Mouse (Mus musculus) testis, postnatal 10 days (tissue): Measurements from ENCODE around the gene Rfk.

Experiments used
- DNase-seq: peaks from one replicate; pipeline ENCODE4 v3.0.0; 2021; ENCODE audit warnings: low spot score

The Rfk gene

DNA sequence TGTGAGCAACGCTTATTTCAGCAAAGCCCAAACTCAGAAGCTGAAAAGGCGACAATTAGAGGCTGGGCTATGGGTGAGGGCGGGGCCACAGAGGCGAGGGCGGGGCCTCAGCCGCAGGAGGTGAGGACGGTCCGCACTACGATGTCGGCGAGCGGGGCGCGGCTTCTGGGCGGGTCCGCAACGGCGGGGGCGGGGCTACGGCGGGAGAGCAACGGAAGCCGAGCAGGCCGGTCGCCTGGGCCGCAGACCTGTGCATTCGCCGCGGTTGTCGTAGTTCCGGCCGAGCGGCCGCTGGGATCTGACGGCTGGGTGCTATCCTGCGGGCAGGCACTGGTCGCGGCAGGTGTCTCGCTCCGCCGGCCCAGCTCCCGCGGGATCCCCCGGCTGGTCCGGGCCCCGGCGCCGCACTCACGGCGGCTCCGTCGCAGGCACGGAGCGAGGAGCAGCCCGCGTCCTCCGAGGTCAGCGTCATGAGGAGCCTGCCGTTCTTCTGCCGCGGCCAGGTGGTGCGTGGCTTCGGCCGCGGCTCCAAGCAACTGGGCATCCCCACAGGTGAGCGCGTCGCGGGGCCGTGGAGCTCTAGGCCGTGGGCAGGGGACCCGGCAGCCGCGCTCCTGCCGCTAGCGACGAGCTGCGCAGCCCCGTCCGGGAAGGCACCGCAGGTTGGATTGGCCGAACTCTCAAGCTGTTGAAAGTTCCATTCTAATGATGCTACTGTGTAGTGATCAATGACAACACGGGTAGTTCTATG lies at the start of gene Rfk:
Rfk (plus strand) TSS at position 203 of the 751 bp plus-strand sequence.
- DNase-seq: peak; percentile 98

- no peak for DNase-seq
Observed at GRCm38 (mm10) chr19:17344881-17345280, 49.0 kb upstream of the Rfk start.

DNA sequence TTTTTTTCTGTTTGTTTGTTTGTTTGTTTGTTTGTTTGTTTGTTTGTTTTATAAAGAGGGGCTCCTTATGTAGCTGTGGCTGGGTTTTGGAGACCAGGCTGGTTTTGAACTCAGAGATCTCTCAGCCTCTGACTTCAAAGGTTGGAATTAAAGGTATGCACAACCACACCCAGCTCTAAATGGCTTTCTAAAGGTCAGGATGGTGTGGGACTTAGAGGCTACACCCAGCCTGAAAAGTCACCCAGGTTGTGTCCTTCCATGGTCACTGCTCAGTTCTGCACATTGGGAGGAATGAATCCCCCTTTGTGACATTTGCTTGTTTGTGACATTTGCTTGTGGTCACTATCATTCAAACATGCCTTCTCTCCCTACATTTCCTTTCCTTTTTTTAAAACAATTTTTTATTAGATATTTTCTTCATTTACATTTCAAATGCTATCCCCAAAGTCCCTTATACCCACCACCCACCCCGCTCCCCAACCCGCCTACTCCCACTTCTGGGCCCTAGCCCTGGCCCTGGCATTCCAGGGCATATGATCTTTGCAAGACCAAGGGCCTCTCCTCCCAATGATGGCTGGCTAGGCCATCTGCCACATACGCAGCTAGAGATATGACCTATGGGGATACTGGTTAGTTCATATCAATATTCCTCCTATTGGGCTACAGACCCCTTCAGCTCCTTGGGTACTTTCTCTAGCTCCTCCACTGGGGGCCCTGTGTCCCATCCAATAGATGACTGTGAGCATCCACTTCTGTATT lies 46.9 kb upstream of the Rfk start:
- no peak for DNase-seq

- no peak for DNase-seq
Observed at GRCm38 (mm10) chr19:17347852-17348251, 46.0 kb upstream of the Rfk start.

DNA sequence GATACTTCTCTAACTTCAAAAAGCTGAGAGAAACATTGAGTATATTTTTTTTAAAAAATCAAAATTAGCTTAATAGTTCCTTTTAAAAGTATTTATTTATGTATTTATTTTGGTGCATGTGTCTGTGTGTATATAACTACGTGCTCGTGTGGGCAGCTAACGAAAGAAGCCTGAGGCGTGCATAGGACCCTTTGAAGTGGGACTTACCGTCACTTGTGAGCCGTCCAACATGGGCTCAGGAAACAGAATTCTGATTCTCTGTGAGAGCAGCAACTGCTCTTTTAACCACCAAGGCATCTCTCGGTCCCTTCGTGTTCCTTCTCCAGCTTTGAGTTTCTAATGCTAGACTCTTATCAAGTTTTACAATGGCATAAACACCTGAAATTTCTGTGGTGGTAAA lies 40.1 kb upstream of the Rfk start:
- DNase-seq: no peak

GRCm38 (mm10) chr19:17354362-17354761 lies 39.5 kb upstream of the Rfk start:
- no peak for DNase-seq

GRCm38 (mm10) chr19:17354797-17355196 lies 39.0 kb upstream of the Rfk start:
- DNase-seq: no peak

DNA sequence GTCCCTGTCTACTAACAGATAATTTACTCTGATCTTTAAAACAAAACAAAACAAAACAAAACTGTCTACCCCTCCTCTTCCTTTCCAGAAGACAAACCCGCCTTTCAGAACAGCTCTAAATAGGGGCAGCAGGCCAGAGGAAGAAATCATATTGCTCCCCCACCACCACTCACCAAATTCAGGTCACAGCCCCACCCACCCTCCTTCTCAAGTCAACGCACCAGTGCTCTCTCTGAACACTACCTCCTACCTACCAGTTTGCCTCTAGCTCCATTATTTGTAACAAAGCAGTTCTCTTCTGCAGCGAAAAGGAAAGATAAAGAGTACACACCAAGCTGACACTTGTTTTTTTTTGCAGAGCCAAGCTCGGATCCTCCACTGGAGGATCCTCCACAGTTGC lies 38.5 kb upstream of the Rfk start:
- no peak for DNase-seq

DNA sequence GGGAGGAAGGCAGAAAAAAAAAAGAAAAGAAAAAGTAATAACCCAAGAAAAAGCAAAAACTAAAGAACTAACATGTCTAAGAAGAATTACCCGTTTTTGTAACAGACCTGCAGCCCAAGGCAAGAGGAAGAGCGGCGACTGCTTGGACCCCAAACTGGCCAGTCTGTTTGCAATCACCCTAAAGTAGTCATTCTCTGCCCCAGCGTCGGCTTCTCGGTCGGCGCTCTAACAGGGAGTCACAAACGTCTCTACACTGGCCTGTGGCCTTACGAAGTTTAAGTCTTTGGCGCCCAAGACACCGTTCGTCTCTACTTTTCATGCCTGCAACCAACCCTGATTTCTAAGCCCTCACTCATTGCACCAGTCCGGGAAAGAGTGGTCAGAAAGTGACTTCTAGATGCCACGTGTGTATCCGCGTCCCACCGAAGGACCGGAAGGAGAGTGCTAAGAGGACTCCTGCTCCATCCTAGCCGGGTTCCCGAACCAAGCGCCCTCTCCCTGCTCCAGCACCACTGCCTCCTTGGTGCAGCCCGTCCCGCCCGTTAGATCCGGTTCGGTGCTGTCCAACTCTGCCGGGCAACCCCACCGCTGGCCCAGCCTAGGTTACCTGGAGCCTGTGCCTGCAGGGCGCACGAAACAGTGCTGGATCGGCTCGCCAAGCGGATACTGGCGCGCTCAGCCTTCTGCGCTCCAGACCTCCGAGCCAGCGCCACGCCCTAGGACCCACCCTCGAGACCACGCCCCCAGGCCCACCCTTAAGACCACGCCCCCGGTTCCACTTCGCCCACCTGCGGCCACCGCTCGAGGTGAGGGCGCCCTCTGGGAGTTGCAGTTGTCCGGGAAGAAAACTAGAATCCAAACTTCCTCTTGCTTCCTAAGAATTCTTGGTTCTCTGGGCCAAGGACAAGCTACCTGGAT lies 37.6 kb upstream of the Rfk start:
- peak; percentile 80 for DNase-seq

DNA sequence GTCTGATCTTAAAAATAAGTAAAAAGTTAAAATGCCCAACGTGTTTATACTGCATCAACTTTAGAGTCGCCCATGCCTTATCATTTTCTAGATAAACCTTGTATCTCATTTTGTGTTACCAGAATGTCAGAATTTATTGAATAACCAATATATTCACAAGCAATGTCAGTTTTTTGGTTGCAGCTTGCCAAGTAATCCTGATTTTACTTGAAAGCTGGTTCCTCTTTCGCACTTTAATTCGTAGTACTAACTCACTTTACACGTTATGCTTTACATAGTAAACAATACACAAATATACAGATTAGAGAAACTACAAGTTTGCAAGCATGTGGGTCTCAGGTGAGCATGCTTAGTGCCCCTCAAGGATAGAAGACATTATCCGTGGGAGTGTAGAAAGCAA lies 36.9 kb upstream of the Rfk start:
- DNase-seq: no peak

DNA sequence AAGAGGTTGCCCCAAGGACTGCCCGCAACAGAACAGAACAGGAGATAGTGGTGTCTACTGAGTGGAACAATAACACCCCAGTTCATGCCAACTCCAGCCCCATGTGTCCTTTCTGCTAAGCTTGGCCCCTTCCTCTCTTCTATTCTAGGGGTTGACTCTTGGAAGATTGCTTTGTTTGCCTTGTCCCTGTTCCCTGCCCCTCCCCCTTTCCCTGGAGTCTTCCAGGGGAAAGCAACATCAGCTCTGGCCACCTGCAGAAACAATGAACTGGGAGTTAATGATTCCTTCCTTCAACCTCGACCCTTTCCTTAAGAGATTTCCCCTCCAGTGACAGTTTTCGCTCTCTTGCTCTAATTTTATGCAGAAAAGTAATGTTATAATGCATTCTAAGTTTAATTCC lies 36.5 kb upstream of the Rfk start:
- no peak for DNase-seq

DNA sequence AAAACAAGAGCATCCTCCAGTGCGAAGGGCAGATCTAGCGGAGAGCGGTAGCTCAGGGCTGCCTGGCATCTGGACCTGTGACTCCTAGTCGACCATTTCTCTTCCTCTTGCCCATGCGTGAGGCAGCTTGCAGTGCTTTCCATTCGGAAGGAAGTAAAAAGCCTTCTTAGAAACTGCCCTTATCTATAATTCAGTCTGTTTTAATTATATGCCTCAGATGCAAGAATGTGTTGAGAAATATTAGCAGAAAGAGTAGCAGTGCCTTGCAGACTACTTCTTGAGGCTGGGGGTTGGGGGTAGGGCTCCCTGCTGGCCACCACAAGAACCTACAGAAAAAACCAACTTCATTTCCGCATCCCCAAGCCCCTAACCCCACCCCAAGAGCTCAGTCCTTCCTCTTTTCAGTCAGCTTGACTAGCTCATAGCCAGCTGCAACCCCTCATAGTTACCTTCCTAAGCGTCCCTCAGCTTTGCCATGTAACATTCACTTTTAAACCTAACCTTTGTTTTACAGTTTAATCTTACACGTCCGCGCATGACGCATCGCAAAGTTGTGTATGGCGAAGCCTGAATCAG lies 34.4 kb upstream of the Rfk start:
- DNase-seq: no peak

DNA sequence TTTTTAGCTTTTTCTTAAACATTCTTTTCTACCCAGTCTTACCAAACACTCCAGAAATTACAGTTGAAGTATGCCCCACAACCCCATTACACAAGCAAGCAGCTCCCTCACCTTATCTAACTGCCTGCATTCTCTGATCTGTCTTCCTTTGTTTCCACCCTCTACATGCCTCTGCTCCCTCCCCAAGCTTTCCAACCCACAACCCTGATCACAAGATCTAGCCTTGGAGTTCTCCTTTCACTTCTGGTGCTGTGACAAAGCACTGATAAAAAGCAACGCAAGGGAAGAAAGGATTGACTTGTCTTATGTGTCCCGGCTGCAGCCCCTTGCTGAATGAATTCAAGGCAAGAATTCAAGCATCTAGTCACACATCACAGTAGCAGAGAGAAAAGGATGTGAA lies 32.7 kb upstream of the Rfk start:
- no peak for DNase-seq

DNA sequence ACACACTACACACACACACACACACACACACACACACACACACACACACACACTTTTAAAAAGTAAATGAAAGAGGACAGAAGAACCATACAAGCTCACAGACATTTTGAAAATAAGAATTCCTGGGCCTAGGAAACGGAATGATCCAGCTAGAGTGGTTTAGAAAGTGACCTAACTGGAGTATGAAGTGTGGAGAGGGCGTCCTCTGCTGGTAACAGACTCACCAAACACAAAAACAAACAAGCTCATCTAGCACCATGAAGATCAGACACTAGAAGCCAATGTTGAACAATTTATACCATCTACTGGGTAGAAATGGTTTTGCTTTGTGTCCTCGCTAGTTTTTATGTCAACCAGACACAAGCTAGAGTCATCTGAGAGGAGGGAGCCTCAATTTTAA lies 29.1 kb upstream of the Rfk start:
- peak; percentile 62 for DNase-seq

- DNase-seq: no peak
Observed at GRCm38 (mm10) chr19:17366364-17367090, 27.3 kb upstream of the Rfk start.

GRCm38 (mm10) chr19:17368557-17368956 lies 25.3 kb upstream of the Rfk start:
- DNase-seq: no peak

DNA sequence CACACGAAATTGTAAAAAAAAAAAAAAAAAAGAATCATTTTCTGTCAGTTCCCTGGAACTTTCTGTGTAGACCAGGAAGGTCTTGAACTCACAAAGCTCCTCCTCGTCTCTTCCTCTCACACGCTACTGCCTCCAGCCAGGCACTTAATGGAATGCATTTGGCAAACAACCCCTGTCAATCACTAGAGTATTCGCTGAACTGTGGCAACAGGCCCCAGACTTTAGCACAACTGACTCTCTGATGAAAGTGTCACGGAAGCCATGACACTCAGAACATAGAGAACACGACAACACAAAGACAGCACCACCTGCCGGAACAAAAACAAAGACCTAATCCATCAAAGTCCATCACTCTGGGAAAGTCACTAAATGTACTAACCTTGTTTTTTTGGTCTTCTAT lies 24.3 kb upstream of the Rfk start:
- DNase-seq: no peak

- DNase-seq: no peak
Observed at GRCm38 (mm10) chr19:17372701-17373100, 21.1 kb upstream of the Rfk start, which contains the start of gene Gcnt1. Gene Gcnt1 (minus strand): TSS chr19:17372844.

DNA sequence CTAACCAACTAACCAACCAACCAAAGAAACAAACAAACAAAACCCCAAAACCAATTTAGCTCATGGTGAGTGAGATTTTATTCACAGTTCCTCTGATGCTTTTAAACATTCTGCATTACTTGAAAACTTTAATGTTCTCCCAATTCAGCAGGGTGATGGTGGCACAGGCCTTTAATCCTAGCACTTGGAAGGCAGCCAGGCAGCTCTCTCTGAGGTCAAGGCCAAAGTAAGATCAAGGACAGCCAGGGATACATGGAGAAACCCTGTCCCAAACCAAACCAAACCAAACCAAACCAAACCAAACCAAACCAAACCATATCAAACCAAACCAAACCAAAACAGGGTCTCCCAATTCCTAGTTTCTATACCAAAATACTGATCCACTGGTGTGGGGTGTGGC lies 15.0 kb upstream of the Rfk start:
- no peak for DNase-seq

DNA sequence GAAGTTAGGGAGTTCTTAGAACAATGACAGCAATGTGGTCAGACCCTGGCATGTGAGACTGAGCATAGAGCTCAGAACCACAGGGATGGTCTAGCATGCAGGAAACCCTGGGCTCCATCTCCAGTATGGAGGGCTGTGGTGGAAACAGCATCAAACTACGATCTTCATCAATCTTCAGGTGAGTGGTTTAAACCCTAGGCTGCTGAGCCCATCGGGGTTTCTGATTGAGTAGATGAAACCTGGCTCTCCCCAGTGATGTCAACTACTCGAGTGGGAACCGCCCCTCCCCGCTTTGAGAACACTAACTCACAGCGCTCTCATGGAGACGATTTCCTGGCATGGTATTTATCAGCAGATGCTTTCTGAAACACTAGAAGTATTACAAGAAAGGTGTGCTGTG lies 13.3 kb upstream of the Rfk start:
- DNase-seq: no peak

DNA sequence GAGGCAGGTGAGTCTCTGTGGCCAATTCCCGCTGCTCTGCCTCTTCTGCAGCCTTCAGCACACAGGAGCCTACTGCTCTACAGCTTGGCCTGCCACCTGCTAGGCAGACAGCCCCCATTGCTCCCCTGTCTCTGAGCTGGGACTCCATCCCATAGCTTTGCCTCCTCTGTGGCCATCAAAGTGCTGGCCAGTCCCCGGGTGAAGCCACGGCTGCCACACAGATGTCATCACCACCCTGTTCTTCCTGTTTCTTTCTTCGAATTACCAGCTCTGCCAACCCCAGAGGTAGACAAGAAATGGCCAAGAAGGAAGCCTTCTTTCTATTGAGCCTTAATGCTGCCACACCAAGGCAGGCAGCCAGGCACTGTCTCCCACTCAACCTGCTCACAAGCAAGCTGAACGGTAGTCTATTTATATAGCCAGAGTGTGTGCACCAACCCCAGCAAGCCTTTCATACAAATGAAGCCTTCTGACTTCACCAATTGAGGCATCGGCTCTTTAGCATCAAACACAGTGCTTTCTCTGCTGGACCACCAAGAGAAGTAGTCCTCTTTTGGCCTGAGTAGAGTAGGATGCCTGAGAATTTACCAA lies 10.9 kb upstream of the Rfk start:
- no peak for DNase-seq
